Mouse (Mus musculus) forebrain, embryonic 11.5 days (tissue): ENCODE measurements around the gene 4930535I16Rik. TPM values are rescaled to one million over a fixed set of nuclear protein-coding genes. Genes with fewer than 3 reads are reported as not detected.
"Not testable (repeated sequence)": the region's sequence is repeated elsewhere in the genome, so short reads cannot be mapped to it uniquely, and the experiment has no call there.

Experiments used
- ATAC-seq: fragments of 200-750 bp; cut with Nextera tagmentation; replicated peaks from 2 replicates; pipeline ENCODE4 v1.8.0; 2017; ENCODE audit warnings: moderate TSS enrichment; ENCODE audit not compliant: low FRiP score
- DNase-seq: peaks from one replicate; pipeline ENCODE4 v3.0.0-alpha.2; 2017; ENCODE audit warnings: low spot score
- H3K27ac ChIP-seq: fragments of 300-500 bp; sonication (generic); 2 replicates; pipeline ENCODE4 v1.5.1; 2014; ENCODE audit warnings: low read depth, low read length
- H3K27me3 ChIP-seq: fragments of 300-500 bp; sonication (generic); 2 replicates; pipeline ENCODE4 v1.6.1; 2014; ENCODE audit warnings: mild to moderate bottlenecking, low read length, mixed read lengths; ENCODE audit not compliant: control insufficient read depth, insufficient read depth
- H3K36me3 ChIP-seq: fragments of 300-500 bp; sonication (generic); 2 replicates; pipeline ENCODE4 v1.6.1; 2014; ENCODE audit warnings: mild to moderate bottlenecking, low read length, moderate library complexity, mixed read lengths; ENCODE audit not compliant: control insufficient read depth, insufficient read depth
- H3K4me1 ChIP-seq: fragments of 300-500 bp; sonication (generic); replicated peaks from 2 replicates; pipeline ENCODE4 v1.6.1; 2014; ENCODE audit warnings: low read length, mixed read lengths; ENCODE audit not compliant: control insufficient read depth, insufficient read depth
- H3K4me2 ChIP-seq: fragments of 300-500 bp; sonication (generic); 2 replicates; pipeline ENCODE4 v1.6.1; 2014; ENCODE audit warnings: low read depth, mild to moderate bottlenecking, low read length, moderate library complexity, mixed read lengths; ENCODE audit not compliant: severe bottlenecking
- H3K4me3 ChIP-seq: fragments of 300-500 bp; sonication (generic); 2 replicates; pipeline ENCODE4 v1.5.1; 2014; ENCODE audit warnings: low read depth, low read length
- H3K9ac ChIP-seq: fragments of 300-500 bp; sonication (generic); 2 replicates; pipeline ENCODE4 v1.6.1; 2014; ENCODE audit warnings: low read length
- H3K9me3 ChIP-seq: fragments of 300-500 bp; sonication (generic); 2 replicates; pipeline ENCODE4 v1.6.1; 2016; ENCODE audit warnings: low read length, mixed read lengths; ENCODE audit not compliant: control insufficient read depth
- WGBS: fragments of 180-500 bp; shearing (Covaris S2); extraction: QIAGEN DNeasy Blood & Tissue Kit; methylation state at CpG from one replicate; pipeline ENCODE4 v1.1.7; 2014; 5-methylcytosine and 5-hydroxymethylcytosine counted together
- polyA plus RNA-seq: library from polyadenylated mRNA; unstranded; fragments of >200 nt; fragmentation: Nextera tagmentation; extraction: Ambion mirVana; gene quantifications from 2 replicates; pipeline ENCODE4 v1.2.1, GENCODE M21; 2014

The 4930535I16Rik gene
- polyA plus RNA-seq, 1 experiment from 2014 or later = not detected

DNA sequence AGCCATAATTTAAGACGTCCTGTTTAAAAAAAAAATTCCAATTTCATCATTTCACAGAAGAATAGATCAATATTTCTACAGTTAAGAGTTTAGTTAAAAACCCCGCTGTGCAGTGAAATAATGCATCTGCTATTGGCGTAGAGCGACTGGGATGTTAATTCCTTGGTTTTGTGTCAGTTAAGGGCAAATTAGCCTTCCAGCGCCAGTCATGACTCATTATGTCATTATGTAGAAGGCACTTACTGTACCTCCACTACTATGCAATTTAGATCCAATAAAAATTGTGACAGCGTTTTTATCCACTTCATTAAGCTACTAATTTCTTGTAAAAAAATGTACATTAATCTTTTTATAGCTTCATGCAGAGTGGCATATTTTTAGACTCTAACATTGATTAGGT, 31.1 kb upstream of the 4930535I16Rik start:
- Histone ChIP-seq H3K27me3 (no peaks in the 10 kb centered on the region), H3K4me2 (no peak overlapping the region), H3K27ac (no peak overlapping the region), H3K36me3 (no peaks in the 10 kb centered on the region), H3K4me3 (no peak overlapping the region), H3K9me3 (no peaks in the 10 kb centered on the region), H3K4me1 (no peaks in the 10 kb centered on the region), H3K9ac (no peak overlapping the region)
- DNase-seq (no peak), ATAC-seq (no peak)
- WGBS = 86% methylated on average over 6 of the region's 6 CpGs

DNA sequence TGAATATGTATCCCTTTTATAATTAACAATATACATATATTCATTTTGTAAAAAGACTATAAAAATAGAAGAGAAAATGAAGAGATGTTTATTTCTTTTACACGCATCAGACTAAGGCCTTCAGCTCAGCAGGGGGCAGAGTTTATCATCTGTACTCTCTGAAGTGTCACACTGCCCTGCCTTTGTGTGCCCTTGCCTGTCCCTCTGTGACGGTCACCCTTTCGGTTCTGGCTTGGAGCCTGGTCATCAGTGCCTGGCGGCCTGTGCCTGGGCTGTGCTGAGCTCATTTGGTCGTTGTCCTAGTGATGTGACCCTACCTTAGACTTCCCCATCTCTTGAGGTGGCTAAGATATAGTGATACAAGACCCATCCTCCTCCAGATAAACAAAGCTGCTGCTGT, 29.3 kb upstream of the 4930535I16Rik start:
- Histone ChIP-seq H3K27ac (no peak overlapping the region), H3K4me3 (no peak overlapping the region), H3K4me2 (no peak overlapping the region), H3K27me3 (no peaks in the 10 kb centered on the region), H3K36me3 (no peaks in the 10 kb centered on the region), H3K9ac (no peak overlapping the region), H3K9me3 (no peaks in the 10 kb centered on the region), H3K4me1 (no peaks in the 10 kb centered on the region)
- ATAC-seq (no peak), DNase-seq (no peak)
- 69% methylated on average over 5 of the region's 5 CpGs for WGBS

DNA sequence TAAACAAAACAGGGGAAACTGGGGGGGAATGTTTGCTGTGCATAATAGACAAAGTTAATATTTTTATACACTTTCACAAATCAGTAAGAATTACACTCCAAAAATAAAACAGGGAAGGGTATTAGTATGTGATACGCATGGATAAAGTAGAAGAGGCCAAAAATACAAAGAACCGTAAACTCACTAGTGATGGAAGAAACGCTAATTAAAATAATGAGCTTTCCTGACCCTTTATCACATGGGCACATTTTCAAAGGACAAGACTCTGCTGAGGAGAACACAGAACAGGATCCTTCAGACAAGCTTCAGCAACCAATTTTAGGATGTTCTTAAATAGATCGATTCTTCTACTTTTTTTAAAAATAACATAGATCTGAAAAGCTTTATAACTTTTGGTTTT, 28.9 kb upstream of the 4930535I16Rik start:
- Histone ChIP-seq H3K4me3 (no peak overlapping the region), H3K9ac (no peak overlapping the region), H3K27ac (no peak overlapping the region), H3K4me2 (no peak overlapping the region), H3K9me3 (no peaks in the 10 kb centered on the region), H3K27me3 (no peaks in the 10 kb centered on the region), H3K36me3 (no peaks in the 10 kb centered on the region), H3K4me1 (no peaks in the 10 kb centered on the region)
- ATAC-seq (no peak), DNase-seq (no peak)
- WGBS = 87% methylated on average over 4 of the region's 4 CpGs

DNA sequence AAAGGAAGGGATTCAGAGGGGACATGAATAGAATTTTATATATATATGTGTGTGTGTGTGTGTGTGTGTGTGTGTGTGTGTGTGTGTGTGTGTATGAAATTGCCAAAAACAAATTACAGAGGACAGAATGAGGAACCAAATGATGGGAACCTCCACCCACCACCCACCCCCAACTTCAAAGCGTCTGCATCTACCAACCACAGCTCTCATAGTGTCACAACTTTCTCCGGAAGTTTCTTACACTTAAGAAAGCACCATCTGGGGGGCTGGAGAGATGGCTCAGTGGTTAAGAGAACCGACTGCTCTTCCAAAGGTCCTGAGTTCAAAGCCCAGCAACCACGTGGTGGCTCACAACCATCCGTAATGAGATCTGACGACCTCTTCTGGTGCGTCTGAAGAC, 23.1 kb upstream of the 4930535I16Rik start:
- not testable (repeated sequence) for H3K36me3 ChIP-seq, ATAC-seq, H3K4me2 ChIP-seq, H3K27ac ChIP-seq, H3K4me1 ChIP-seq, H3K9ac ChIP-seq, H3K4me3 ChIP-seq, H3K27me3 ChIP-seq, H3K9me3 ChIP-seq, DNase-seq
- 86% methylated on average over 7 of the region's 7 CpGs for WGBS

DNA sequence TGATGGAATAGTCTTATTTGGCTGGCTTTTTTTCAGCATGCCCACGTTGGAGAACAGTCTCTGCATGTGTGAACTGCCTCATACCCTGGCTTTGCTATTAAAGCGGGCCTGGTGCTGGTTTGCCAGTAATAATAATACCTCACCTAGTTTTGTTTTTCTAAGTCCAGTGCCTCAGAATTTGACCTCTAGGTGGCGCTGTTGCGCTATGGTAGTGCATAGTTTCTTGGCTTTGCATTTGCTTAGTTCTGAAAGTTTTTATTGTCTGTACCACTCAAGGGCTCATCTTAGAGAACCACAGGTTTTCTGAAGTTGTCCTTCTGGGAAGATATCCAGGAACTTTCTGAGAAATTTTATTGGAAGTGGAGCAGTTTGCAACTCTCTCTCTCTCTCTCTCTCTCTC, 22.0 kb upstream of the 4930535I16Rik start:
- no peaks in the 10 kb centered on the region for H3K4me1 ChIP-seq
- H3K36me3 ChIP-seq = peaks cover 3% of the 10 kb centered on the region; the same call in 1 of the 2 replicates
- H3K9ac ChIP-seq = no peak overlapping the region
- H3K9me3 ChIP-seq = no peaks in the 10 kb centered on the region
- H3K4me2 ChIP-seq = no peak overlapping the region
- H3K27ac ChIP-seq = no peak overlapping the region
- ATAC-seq = no peak
- DNase-seq = peak; percentile 87
- H3K27me3 ChIP-seq = no peaks in the 10 kb centered on the region
- no peak overlapping the region for H3K4me3 ChIP-seq
- WGBS = 6% methylated on average over 4 of the region's 4 CpGs

DNA sequence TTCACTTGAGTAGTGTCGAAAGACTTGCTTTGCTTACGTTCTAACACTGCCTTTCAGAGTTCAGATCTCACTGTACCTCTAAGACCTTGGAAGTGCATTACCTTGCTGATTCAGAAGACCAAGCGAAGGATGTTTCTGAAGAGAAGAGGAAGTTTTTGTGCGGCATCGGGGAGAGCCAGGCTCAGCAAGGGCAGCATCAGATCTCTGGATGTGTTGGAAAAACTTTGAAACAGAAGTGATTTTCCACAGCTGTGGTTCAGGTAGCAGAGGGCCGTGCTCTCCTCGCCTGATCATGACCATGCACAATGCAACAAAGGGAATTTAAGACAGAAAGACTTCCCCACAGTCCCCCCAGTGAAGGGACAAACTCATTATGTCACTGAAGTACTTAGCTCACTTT, 18.2 kb upstream of the 4930535I16Rik start:
- Histone ChIP-seq H3K9me3 (no peaks in the 10 kb centered on the region), H3K9ac (no peak overlapping the region), H3K4me2 (no peak overlapping the region), H3K4me3 (no peak overlapping the region), H3K4me1 (no peaks in the 10 kb centered on the region), H3K36me3 (peaks cover 5% of the 10 kb centered on the region; the same call in 1 of the 2 replicates), H3K27me3 (no peaks in the 10 kb centered on the region), H3K27ac (no peak overlapping the region)
- DNase-seq = no peak
- WGBS = 93% methylated on average over 7 of the region's 7 CpGs
- no peak for ATAC-seq

DNA sequence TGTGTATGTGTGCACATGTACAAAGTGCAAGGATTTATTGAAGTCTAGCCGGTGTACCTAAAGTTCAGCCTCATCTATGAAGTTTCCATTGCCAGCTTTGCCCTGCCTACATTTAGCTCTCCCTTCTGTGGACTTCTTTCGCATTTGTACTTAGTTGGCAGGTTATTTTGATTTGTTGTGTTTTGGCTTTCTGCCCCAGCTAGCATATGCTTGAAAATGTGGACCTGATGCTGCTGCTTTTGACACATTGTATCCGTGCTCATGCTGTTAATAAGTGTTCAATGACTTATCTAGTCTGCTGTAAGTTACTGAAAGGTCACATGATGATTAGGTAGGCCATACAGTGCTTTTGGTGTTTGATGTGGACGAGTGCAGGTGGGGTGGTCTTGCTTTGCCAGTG, 16.5 kb upstream of the 4930535I16Rik start:
- no peaks in the 10 kb centered on the region for H3K4me1 ChIP-seq
- no peak for ATAC-seq
- no peak overlapping the region for H3K4me2 ChIP-seq
- H3K4me3 ChIP-seq = no peak overlapping the region
- WGBS = 91% methylated on average over 4 of the region's 4 CpGs
- H3K36me3 ChIP-seq = peaks cover 9% of the 10 kb centered on the region
- DNase-seq = no peak
- no peaks in the 10 kb centered on the region for H3K9me3 ChIP-seq
- no peaks in the 10 kb centered on the region for H3K27me3 ChIP-seq
- no peak overlapping the region for H3K9ac ChIP-seq
- no peak overlapping the region for H3K27ac ChIP-seq

DNA sequence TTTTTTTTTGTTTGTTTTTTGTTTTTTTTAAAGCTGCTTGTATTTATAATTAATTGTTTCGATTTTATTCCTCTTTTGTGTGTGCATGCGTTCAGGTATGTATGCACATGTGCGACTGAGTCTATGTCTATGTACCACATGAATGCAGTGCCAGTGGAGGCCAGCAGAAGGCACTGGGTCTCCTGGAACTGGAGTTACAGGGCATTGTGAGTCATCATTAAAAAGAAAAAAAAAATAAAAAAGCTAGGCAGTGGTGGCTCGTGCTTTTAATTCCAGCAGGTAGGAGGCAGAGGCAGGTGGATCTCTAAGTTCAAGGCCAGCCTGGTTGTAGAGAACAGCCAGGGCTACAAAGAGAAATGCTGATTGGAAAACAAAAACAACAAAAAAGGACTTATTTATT, 12.2 kb upstream of the 4930535I16Rik start:
- 93% methylated on average over 4 of the region's 4 CpGs for WGBS
- Histone ChIP-seq H3K4me1 (no peaks in the 10 kb centered on the region), H3K27ac (no peak overlapping the region), H3K36me3 (peaks cover 6% of the 10 kb centered on the region), H3K4me2 (no peak overlapping the region), H3K9ac (no peak overlapping the region), H3K9me3 (no peaks in the 10 kb centered on the region), H3K27me3 (no peaks in the 10 kb centered on the region), H3K4me3 (no peak overlapping the region)
- no peak for DNase-seq
- ATAC-seq = no peak

DNA sequence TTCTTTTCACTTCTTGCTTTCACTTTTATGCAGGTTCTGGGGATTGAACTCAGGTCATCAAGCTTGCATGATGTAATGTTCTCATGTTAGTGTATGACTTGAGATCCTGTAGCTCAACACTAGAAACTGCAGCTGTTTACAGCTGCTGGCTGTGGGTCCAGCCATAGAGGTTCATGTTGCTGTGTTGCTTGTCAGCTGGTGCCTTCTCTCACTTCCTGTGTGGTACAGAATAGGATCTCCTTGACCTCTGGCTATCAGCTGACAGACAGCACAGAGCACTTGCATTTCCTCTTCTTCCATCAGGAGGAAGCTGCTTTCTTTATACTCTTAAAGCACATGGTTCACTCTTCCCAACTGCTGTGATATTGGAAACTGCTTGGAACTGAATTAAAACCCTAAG, 10.1 kb upstream of the 4930535I16Rik start:
- Histone ChIP-seq H3K9ac (no peak overlapping the region), H3K27me3 (no peaks in the 10 kb centered on the region), H3K27ac (no peak overlapping the region), H3K36me3 (peaks cover 6% of the 10 kb centered on the region), H3K4me3 (no peak overlapping the region), H3K4me1 (no peaks in the 10 kb centered on the region), H3K4me2 (no peak overlapping the region), H3K9me3 (no peaks in the 10 kb centered on the region)
- ATAC-seq (no peak), DNase-seq (no peak)
